Mouse (Mus musculus) hindbrain, embryonic 11.5 days (tissue): ENCODE measurements at regions not wholly inside any gene's neighbourhood (a gene's known extent, or its start where the extent isn't known, plus 50 kb on each side); places are given as distances from the start of the nearest gene placed in this dataset.
A peak's percentile ranks its signal among the peaks of the same experiment; 100 is the strongest.
"Not testable (repeated sequence)": the region's sequence is repeated elsewhere in the genome, so short reads cannot be mapped to it uniquely, and the experiment has no call there.

Experiments
- ATAC-seq: fragments of 200-750 bp; cut with Nextera tagmentation; 2 replicates; pipeline ENCODE4 v1.8.0; 2017; ENCODE audit warnings: mild to moderate bottlenecking, moderate TSS enrichment, moderate library complexity; ENCODE audit not compliant: low FRiP score
- DNase-seq: peaks from one replicate; pipeline ENCODE4 v3.0.0-alpha.2; 2015; ENCODE audit warnings: low spot score
- H3K27ac ChIP-seq: fragments of 300-500 bp; sonication (generic); 2 replicates; pipeline ENCODE4 v1.5.1; 2014; ENCODE audit warnings: mild to moderate bottlenecking, low read depth, low read length
- H3K27me3 ChIP-seq: fragments of 300-500 bp; sonication (generic); 2 replicates; pipeline ENCODE4 v1.6.1; 2014; ENCODE audit warnings: mild to moderate bottlenecking, low read length, moderate library complexity, mixed read lengths; ENCODE audit not compliant: control insufficient read depth, insufficient read depth
- H3K36me3 ChIP-seq: fragments of 300-500 bp; sonication (generic); 2 replicates; pipeline ENCODE4 v1.6.1; 2014; ENCODE audit warnings: mild to moderate bottlenecking, low read length, moderate library complexity, mixed read lengths; ENCODE audit not compliant: control insufficient read depth, insufficient read depth
- H3K4me1 ChIP-seq: fragments of 300-500 bp; sonication (generic); replicated peaks from 2 replicates; pipeline ENCODE4 v1.6.1; 2014; ENCODE audit warnings: low read length, mixed read lengths; ENCODE audit not compliant: control insufficient read depth, insufficient read depth
- H3K4me2 ChIP-seq: fragments of 300-500 bp; sonication (generic); replicated peaks from 2 replicates; pipeline ENCODE4 v1.6.1; 2014; ENCODE audit warnings: mild to moderate bottlenecking, low read depth, low read length
- H3K4me3 ChIP-seq: fragments of 300-500 bp; sonication (generic); 2 replicates; pipeline ENCODE4 v1.5.1; 2014; ENCODE audit warnings: low read depth, low read length
- H3K9ac ChIP-seq: fragments of 300-500 bp; sonication (generic); 2 replicates; pipeline ENCODE4 v1.6.1; 2014; ENCODE audit warnings: low read depth, low read length
- H3K9me3 ChIP-seq: fragments of 300-500 bp; sonication (generic); 2 replicates; pipeline ENCODE4 v1.6.1; 2016; ENCODE audit warnings: low read length; ENCODE audit not compliant: control insufficient read depth
- WGBS: fragments of 180-500 bp; shearing (Covaris S2); extraction: QIAGEN DNeasy Blood & Tissue Kit; methylation state at CpG from one replicate; pipeline ENCODE4 v1.1.7; 2014; 5-methylcytosine and 5-hydroxymethylcytosine counted together

DNA sequence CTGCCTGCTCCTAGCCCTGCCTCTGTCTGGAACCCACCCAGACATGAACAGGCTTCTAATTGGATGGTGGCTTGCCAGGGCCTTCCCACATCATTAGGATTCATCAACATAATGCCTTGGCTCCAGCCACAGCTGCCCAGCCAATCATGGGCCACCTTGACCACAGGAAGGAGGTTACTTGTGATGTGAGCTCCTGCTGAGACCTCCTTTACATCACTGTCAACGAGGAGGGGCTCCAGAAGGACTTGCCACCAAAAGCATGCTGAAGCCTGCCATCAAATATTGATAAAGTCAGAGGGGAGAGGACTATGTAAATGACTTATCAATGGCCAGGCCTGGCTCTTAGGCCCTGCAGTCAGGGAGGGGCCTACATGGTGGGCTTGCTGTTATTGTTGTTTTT, 175.6 kb downstream of the Map1s start:
- not testable (repeated sequence) for H3K27ac ChIP-seq, H3K9ac ChIP-seq, H3K4me3 ChIP-seq, H3K27me3 ChIP-seq, H3K9me3 ChIP-seq, H3K36me3 ChIP-seq, H3K4me1 ChIP-seq, ATAC-seq, H3K4me2 ChIP-seq
- DNase-seq: peak; percentile 2
- WGBS: 5% methylated on average over 1 of the region's 1 CpGs

DNA sequence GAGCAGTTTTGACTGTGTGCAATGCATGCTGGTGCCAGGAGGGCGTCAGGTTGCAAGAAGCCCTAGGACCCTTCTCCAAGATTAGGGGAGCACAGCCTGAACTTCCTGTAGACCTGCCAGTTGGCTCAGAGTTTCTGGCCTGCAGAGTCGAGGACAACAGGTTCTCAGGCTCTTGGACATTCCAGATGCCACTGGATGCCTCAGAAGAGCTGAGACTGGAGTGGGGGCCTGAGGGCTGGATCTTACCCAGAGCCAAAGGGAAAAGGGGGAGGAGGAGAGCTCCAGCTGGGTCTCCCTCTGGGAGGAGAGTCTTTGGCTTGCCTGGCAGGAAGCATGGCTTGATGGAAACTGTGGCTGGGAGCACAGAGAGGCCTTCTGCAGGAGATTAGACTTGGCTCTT, 145.4 kb upstream of the Myo9b start:
- not testable (repeated sequence) for ATAC-seq, H3K27ac ChIP-seq, H3K36me3 ChIP-seq, DNase-seq, H3K4me1 ChIP-seq, H3K9me3 ChIP-seq, H3K4me2 ChIP-seq, H3K4me3 ChIP-seq, H3K9ac ChIP-seq, H3K27me3 ChIP-seq
- WGBS: 33% methylated on average over 1 of the region's 2 CpGs

GRCm38 (mm10) chr8:71130411-71131261, 141.9 kb upstream of the Myo9b start:
- 67% methylated on average over 4 of the region's 4 CpGs for WGBS
- no peaks in the 10 kb centered on the region for H3K4me1 ChIP-seq

GRCm38 (mm10) chr8:71131327-71132089, 141.0 kb upstream of the Myo9b start:
- Histone ChIP-seq H3K4me3 (no peak overlapping the region), H3K36me3 (no peaks in the 10 kb centered on the region), H3K27ac (no peak overlapping the region), H3K27me3 (no peaks in the 10 kb centered on the region), H3K9me3 (no peaks in the 10 kb centered on the region), H3K4me2 (no peak overlapping the region), H3K9ac (no peak overlapping the region), H3K4me1 (no peaks in the 10 kb centered on the region)
- WGBS: 92% methylated on average over 4 of the region's 4 CpGs
- DNase-seq: peak; percentile 1
- peak; percentile 49 for ATAC-seq

More at GRCm38 (mm10) chr8:71130411-71131261, 141.9 kb upstream of the Myo9b start:
- Histone ChIP-seq H3K36me3 (no peaks in the 10 kb centered on the region), H3K9me3 (no peaks in the 10 kb centered on the region), H3K4me3 (no peak overlapping the region), H3K4me2 (no peak overlapping the region), H3K27ac (no peak overlapping the region), H3K27me3 (no peaks in the 10 kb centered on the region), H3K9ac (no peak overlapping the region)
- DNase-seq (peak; percentile 0), ATAC-seq (peak; percentile 70)

GRCm38 (mm10) chr8:71132898-71133297, 139.6 kb upstream of the Myo9b start:
- not testable (repeated sequence) for H3K27me3 ChIP-seq, H3K36me3 ChIP-seq, H3K27ac ChIP-seq, H3K4me2 ChIP-seq, ATAC-seq, H3K4me1 ChIP-seq, H3K4me3 ChIP-seq, H3K9ac ChIP-seq, H3K9me3 ChIP-seq
- peak; percentile 5 for DNase-seq
- WGBS: 65% methylated on average over 1 of the region's 1 CpGs

DNA sequence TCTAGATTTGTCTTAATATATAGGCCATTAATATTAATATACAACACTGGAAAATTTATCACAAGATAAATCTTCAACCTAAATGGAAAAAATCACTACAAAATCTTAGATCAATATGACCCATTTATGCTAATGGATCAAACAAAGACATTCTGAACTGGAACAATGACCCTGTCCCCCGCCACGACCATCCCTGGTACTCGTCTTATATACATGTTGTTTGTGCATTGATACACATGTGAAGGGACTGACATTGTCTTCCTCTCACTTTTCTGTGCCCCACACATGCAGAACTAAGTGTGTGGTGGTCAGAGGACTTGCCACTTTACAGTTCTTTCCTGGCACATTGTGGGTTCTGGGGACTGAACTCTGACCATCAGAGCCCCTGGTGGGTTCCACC, 135.4 kb upstream of the Myo9b start:
- DNase-seq, H3K4me3 ChIP-seq, H3K4me1 ChIP-seq, H3K4me2 ChIP-seq, H3K9me3 ChIP-seq, H3K27ac ChIP-seq, H3K27me3 ChIP-seq, H3K36me3 ChIP-seq, H3K9ac ChIP-seq, ATAC-seq: not testable (repeated sequence)
- 100% methylated on average over 1 of the region's 3 CpGs for WGBS

- H3K36me3 ChIP-seq, H3K4me1 ChIP-seq, H3K9me3 ChIP-seq, H3K27ac ChIP-seq, H3K9ac ChIP-seq, H3K4me3 ChIP-seq, DNase-seq, H3K4me2 ChIP-seq, H3K27me3 ChIP-seq: not testable (repeated sequence)
- ATAC-seq: peak; percentile 69
- 70% methylated on average over 3 of the region's 3 CpGs for WGBS
Measured at GRCm38 (mm10) chr8:71142373-71142973, 130.0 kb upstream of the Myo9b start.

DNA sequence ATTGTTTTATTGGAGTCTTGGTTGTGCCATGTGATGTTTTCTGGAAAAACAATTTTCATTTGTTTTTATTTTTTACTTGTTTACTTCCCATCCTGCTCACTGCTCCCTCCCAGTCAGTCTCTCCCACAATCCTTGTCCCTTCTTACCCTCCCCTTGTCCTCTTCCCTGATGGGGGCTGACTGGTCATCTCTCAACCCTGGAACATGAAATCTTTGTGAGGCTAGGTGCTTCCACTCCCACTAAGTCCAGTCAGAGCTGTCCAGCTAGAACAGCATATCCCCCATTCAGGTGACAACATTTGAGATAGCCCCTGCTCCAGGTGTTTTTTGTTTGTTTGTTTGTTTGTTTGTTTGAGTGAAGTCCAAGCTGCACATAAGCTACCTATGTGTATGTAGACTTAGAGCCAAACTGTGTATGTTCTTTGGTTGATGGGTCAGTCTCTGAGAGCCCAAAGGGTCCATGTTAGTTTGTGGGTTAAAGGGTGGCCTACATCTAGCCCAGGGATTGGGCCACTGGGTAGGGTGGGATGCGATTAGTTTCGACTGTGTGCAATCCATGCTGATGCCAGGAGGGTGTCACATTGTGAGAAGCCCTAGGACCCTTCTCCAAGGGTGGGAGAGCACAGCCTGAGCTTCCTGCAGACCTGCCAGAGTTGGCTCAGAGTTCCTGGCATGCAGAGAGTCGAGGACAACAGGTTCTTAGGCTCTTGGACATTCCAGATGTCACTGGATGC, 100.9 kb upstream of the Myo9b start:
- 72% methylated on average over 3 of the region's 3 CpGs for WGBS
- peak; percentile 38 for ATAC-seq

More for the DNA sequence above, 100.9 kb upstream of the Myo9b start:
- H3K4me3 ChIP-seq, H3K27me3 ChIP-seq, H3K9me3 ChIP-seq, H3K36me3 ChIP-seq, H3K4me2 ChIP-seq, DNase-seq, H3K27ac ChIP-seq, H3K4me1 ChIP-seq, H3K9ac ChIP-seq: not testable (repeated sequence)
